Mouse (Mus musculus) lung, postnatal 36 days (tissue): ENCODE data around the gene Ift22.
"Not testable (repeated sequence)": the region's sequence is repeated elsewhere in the genome, so short reads cannot be mapped to it uniquely, and the experiment has no call there.

Experiments
- DNase-seq: peaks from one replicate; pipeline ENCODE4 v3.0.0; 2022; ENCODE audit warnings: mixed read lengths

Gene Ift22

DNA sequence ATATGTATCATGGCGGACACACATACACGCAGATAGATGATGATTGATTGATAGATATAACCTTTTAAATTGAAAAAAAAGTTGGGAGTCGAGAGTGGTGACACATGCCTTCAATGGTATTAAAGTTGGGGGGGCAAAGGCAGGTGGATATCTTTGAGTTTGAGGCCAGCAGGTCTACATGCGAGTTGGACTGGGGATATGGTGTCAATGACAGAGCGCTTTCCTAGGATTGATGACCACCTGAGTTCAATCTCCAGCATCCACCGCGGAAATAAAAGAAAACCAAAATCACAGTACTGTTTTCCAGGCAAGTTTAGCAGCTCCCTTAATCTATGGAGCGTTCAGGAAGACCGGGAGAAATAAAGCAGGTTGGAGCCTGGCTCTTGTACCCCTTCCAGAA, 363 bp upstream of the Ift22 start:
- DNase-seq = no peak

- DNase-seq = no peak
Measured at GRCm38 (mm10) chr5:136914183-136914582, 6.2 kb downstream of the Ift22 start.

DNA sequence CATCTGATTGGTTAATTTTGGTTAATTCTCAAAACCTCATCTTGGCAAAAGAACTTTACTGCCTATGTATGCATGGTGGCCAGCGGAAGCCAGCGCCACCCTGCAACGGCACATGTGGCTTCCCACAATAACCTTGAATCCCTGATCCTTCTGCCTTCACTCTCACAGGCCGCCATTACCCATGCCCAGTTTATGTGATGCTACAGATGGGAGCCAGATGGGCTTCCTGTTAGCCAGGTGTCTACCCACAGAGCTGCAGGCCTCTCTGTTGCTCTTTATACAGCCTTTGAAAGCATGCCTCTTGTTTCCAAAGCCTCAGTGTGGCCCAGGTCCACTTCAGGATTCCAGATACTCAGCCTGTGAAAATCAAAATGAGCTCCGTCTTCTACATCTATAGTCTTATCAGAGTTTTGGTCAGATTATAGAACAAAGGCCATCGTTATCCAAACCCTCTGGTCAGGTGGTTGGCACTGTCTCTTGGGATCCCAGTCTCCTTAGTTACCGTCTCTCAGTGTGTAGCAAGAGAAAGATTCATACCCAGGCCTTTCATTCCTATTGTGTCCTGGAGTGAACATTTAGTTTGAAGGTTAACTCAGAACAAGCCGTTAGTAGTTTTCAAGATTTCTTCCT, 9.8 kb downstream of the Ift22 start:
- no peak for DNase-seq

GRCm38 (mm10) chr5:136918655-136919472, 10.9 kb downstream of the Ift22 start:
- DNase-seq = peak; percentile 85

DNA sequence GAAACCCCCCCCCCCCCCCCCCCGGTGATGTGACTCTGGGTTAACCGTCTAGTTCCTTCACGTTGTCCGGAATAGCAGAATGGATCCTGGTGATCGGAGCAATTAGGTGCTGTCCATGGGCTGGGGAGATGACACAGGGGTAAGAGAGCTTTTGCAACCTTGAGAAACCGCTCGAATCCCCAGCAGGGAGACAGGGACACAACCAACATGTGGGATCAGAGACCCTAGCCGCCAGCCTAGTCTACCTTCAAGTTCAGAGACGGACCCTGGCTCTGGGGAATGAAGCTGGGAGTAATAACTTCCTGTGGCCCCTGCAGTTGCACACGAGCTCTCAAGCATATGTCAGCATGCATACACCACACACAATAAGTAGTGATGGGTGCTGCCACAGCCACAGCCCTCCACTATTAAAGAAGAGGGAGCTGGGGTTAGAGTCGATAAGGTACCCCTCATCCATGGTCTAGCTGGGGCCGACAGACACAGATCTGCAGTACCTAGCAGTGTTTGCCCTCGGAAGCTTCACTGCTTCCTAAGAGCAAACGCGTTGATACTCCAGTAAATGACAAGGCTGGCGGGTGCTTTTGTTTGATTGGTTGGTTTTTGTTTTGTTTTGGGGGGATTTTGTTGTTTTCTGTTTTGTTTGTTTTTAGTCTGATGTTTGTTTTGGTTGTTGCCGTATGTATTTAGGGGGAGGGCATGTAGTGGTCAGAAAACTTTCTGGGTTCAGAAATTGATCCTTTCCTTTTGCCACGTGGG, 11.8 kb downstream of the Ift22 start:
- no peak for DNase-seq

DNA sequence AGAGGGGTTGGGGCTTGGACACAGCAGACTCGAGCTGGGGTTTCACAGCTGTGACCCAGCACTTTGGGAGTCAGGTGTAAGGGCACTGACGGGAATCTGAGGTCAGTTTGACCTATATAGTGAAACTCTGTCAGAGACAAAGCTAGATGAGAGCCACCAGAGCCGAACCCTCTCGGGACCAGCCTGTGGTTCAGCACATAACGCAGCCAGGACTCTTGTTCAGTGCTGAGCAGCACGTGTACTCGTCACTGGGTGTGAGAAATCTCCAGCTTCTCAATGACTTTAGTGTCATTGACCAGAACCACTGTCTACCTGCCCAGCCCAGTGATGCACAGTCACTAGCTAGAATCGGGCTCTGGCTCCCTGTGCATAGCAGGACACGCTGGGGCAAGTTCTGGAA, 14.9 kb downstream of the Ift22 start:
- no peak for DNase-seq

DNA sequence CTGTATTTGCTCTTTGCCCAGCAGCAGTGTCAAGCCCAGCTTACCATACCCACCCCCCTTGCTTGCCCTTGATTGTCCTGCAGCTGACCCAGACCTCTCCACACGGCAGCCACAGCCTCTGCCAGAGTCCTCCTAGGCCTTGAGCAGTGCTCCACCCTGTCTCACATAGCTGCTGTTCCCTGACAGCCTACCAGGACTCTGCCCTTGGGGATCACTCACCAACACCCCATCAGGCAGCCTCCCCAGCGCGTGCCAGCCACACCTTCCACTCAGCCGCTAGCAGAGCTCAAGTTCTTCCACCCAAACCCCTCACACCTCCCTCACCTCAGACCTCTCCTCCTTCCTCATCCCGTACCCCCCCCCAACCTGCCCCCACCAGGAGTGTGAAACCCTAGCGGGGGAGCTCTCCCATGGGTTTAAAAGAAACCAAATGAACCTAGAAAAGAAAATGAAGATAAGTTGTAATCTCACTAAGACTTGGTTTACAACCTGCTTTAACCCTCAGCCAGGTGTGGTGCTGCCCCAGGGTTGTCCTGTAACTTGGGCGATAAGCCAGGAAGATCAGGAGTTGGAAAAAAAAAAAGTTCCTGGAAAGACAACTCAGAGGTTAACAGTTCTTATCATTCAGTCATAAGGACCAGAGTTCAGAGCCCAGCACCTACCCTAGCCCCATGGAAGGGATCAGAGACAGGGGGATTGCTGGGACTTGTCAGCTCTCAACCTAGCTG, 16.0 kb downstream of the Ift22 start:
- DNase-seq = no peak

- DNase-seq = peak; percentile 92
Measured at GRCm38 (mm10) chr5:136929073-136929472, 21.1 kb downstream of the Ift22 start.

DNA sequence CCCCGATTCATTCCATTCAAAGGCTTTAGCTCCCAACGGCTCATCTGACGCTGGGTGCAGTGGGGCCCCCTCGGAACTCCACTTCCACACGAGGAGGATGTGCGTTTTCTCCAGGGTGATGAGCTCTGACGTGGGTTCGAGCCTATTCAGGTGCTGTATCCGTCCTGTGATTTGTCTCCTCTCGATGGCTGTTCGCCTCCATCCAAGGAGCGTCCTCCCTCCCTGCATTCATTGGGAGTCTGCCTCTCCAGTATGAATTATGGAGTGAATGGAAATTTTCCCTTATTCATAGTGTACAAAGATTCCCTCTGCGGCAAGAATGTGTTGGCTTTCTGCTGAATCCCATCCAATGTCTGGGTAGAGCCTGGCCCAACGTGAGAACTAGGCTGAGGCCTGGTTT, 23.9 kb downstream of the Ift22 start:
- DNase-seq = no peak

- DNase-seq = no peak
Measured at GRCm38 (mm10) chr5:136932956-136933355, 25.0 kb downstream of the Ift22 start.

- DNase-seq = no peak
Measured at GRCm38 (mm10) chr5:136933930-136934329, 26.0 kb downstream of the Ift22 start.

DNA sequence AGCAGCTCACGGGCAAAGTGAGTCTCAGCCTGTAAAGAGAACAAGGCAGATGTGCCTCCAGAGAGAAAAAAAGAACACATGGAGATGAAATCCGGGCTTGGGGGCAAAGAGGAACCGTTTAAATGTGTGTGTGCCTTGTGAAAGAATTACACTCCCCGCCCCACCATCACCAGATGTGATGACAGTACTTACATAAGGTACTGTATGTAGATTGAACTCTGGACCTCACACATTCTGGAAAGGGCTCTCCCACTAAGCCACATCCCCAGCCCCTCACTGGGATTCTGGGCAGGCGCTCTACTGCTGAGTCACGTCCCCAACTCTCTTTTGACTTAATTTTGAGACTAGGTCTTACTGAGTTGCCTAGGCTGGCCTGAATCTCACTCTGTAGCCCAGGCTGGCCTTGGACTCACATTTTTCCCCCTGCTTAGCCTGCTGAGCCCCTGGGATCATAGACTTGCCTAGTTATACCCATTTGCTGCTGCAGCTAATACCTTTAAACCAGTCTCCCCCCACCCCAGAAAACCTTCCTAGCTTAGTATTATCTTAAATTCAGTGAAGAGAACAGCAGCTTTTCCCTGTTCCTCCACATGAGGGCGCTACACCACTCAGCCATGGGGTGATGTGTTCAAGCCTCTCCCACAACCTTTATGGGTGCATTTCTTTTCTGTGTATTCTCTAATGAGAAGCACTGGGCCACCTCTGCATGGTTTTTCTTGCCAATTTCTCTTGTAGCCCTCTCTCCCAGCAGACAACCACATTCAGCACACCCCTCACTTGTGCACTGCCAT, 28.1 kb downstream of the Ift22 start:
- DNase-seq = peak; percentile 39

DNA sequence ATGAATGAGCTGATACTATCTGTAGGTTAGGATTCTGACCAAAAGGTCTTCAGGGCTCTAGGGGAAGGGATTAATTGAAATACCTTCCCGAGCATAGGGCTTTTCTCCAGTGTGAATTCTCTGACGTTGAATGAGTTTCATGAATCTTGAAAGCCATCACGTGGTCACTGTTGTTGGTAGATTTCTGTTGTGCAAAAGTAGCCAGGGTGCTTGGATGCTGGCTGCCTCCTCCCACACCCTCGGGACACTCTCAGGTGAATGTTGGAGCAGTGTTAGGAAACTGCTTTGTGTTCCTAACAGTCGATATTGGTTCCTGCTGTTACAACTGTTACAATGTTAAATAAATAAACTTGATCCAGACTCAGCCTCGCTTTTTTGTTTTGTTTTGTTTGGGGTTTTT, 28.8 kb downstream of the Ift22 start:
- no peak for DNase-seq

- DNase-seq = no peak
Measured at GRCm38 (mm10) chr5:136937621-136938020, 29.7 kb downstream of the Ift22 start.

- DNase-seq = no peak
Measured at GRCm38 (mm10) chr5:136939284-136939683, 31.3 kb downstream of the Ift22 start.

GRCm38 (mm10) chr5:136940029-136940428, 32.1 kb downstream of the Ift22 start:
- not testable (repeated sequence) for DNase-seq

GRCm38 (mm10) chr5:136940845-136941560, 33.1 kb downstream of the Ift22 start:
- DNase-seq = no peak

DNA sequence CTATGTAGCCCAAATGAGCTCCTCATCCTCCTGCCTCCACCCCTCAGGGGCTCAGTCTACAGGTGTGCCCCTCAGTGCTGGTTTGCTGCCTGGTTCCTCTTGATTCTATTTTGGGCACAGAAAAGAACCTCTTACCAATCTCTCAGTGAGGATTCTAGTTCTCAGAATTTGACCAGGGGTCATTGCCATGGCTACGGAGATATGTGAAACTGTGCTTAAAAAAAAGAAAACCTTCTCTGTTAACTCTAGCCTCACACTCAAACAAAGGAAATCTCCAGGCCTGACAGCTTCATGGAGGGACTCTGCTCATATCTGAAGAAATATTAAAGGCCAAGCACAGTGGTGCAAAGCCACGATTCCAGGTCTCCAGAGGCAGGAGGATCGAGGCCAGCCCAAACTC, 34.8 kb downstream of the Ift22 start:
- no peak for DNase-seq

GRCm38 (mm10) chr5:136943382-136943781, 35.4 kb downstream of the Ift22 start:
- no peak for DNase-seq

DNA sequence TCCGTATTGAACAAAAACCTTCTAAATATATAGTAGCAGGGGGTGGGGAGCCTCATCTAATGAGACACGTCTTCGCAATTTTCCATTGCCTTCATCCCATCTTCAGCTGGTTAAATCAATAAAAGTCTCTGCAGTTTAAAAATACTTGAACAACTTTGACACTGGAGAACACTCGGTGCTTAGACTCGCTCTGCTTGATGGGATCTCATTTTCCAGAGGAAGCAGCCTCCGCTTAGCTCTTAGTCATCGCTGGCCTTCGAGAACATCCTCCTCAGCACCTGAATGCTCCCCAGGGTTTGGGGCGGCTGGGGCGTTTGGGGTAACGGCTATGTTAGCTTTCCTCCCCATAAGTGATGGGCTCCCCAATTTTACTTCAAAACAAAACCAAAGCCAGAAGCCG, 37.1 kb downstream of the Ift22 start:
- DNase-seq = no peak

DNA sequence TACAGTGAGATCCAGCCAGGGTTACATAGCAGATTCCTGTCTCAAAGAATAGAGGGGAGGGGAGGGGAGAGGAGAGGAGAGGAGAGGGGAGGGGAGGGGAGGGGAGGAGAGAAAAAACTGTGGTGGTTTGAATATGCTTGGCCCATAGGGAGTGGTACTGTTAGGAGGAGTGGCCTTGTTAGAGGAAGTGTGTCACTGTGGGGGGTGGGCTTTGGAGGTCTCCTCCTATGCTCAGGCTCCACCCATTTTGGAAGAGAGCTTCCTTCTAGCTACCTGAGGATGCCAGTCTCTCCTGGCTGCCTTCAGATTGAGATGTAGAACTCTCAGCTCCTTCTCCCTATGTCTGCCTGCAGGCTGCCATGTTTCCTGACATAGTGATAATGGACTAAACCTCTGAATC, 39.9 kb downstream of the Ift22 start:
- no peak for DNase-seq
